Mouse (Mus musculus) liver, postnatal 0 days (tissue): ENCODE measurements around the gene Zbtb8b. TPM values are rescaled to one million over a fixed set of nuclear protein-coding genes. Genes with fewer than 3 reads are reported as not detected.
A peak's percentile ranks its signal among the peaks of the same experiment; 100 is the strongest.
"Not testable (repeated sequence)": the region's sequence is repeated elsewhere in the genome, so short reads cannot be mapped to it uniquely, and the experiment has no call there.

Experiments used
- ATAC-seq: fragments of 200-750 bp; cut with Nextera tagmentation; 2 replicates; pipeline ENCODE4 v1.8.0; 2017; ENCODE audit warnings: mild to moderate bottlenecking, moderate library complexity
- DNase-seq: peaks from one replicate; pipeline ENCODE4 v3.0.0-alpha.2; 2016
- H3K27ac ChIP-seq: fragments of 300-500 bp; sonication (generic); 2 replicates; pipeline ENCODE4 v1.5.1; 2014; ENCODE audit warnings: antibody characterized with exemption, moderate library complexity, mild to moderate bottlenecking, low read depth
- H3K27me3 ChIP-seq: fragments of 300-500 bp; sonication (generic); 2 replicates; pipeline ENCODE4 v1.6.1; 2014; ENCODE audit warnings: low read length, control low read depth, mixed read lengths; ENCODE audit not compliant: insufficient read depth
- H3K36me3 ChIP-seq: fragments of 300-500 bp; sonication (generic); replicated peaks from 2 replicates; pipeline ENCODE4 v1.6.1; 2014; ENCODE audit warnings: mild to moderate bottlenecking, control low read depth, low read length, moderate library complexity, mixed read lengths; ENCODE audit not compliant: insufficient read depth
- H3K4me1 ChIP-seq: fragments of 300-500 bp; sonication (generic); 2 replicates; pipeline ENCODE4 v1.6.1; 2014; ENCODE audit warnings: antibody characterized with exemption, mild to moderate bottlenecking, control low read depth; ENCODE audit not compliant: insufficient read depth
- H3K4me2 ChIP-seq: fragments of 300-500 bp; sonication (generic); 2 replicates; pipeline ENCODE4 v1.6.1; 2014; ENCODE audit warnings: low read depth, mild to moderate bottlenecking, low read length, moderate library complexity, mixed read lengths
- H3K4me3 ChIP-seq: fragments of 300-500 bp; sonication (generic); 2 replicates; pipeline ENCODE4 v1.5.1; 2014; ENCODE audit warnings: low read depth, low read length
- H3K9ac ChIP-seq: fragments of 300-500 bp; sonication (generic); replicated peaks from 2 replicates; pipeline ENCODE4 v1.6.1; 2014; ENCODE audit warnings: mild to moderate bottlenecking, moderate library complexity
- H3K9me3 ChIP-seq: fragments of 300-500 bp; sonication (generic); 2 replicates; pipeline ENCODE4 v1.6.1; 2016; ENCODE audit warnings: mild to moderate bottlenecking, control low read depth, low read length, mixed read lengths
- CTCF ChIP-seq: sonication (generic); IDR thresholded peaks from 2 replicates; pipeline ENCODE4 v1.5.1; 2016; ENCODE audit warnings: antibody characterized with exemption, low read depth
- EP300 ChIP-seq: IDR thresholded peaks from 2 replicates; pipeline ENCODE4 v1.6.1; 2016; ENCODE audit warnings: antibody characterized with exemption, low read depth, mild to moderate bottlenecking
- whole genome bisulfite sequencing: fragments of 180-500 bp; shearing (Covaris S2); extraction: QIAGEN DNeasy Blood & Tissue Kit; methylation state at CpG from one replicate; pipeline ENCODE4 v1.1.7; 2014; ENCODE audit not compliant: insufficient replicate concordance; 5-methylcytosine and 5-hydroxymethylcytosine counted together
- polyA plus RNA-seq: library from polyadenylated mRNA; unstranded; fragments of >200 nt; fragmentation: Nextera tagmentation; extraction: Ambion mirVana; gene quantifications from 2 replicates; pipeline ENCODE4 v1.2.1, GENCODE M21; 2015

Gene Zbtb8b
- polyA plus RNA-seq, 1 experiment from 2014 or later = 0.55 TPM

GRCm38 (mm10) chr4:129447360-129447759 lies 6.7 kb upstream of the Zbtb8b start:
- DNase-seq = no peak
- 47% methylated on average over 8 of the region's 8 CpGs for WGBS
- no peak for ATAC-seq
- Histone ChIP-seq H3K9ac (no peak overlapping the region), H3K9me3 (no peaks in the 10 kb centered on the region), H3K4me2 (no peak overlapping the region), H3K36me3 (no peaks in the 10 kb centered on the region), H3K27me3 (peaks cover 6% of the 10 kb centered on the region), H3K27ac (no peak overlapping the region), H3K4me1 (peaks cover 8% of the 10 kb centered on the region; the same call in 1 of the 2 replicates), H3K4me3 (no peak overlapping the region)
- TF ChIP-seq EP300 (no peak), CTCF (no peak)

- H3K27ac ChIP-seq = no peak overlapping the region
- ATAC-seq (no peak), DNase-seq (no peak)
- no peak overlapping the region for H3K9ac ChIP-seq
- TF ChIP-seq EP300 = no peak
- TF ChIP-seq CTCF = no peak
- no peaks in the 10 kb centered on the region for H3K9me3 ChIP-seq
- no peak overlapping the region for H3K4me2 ChIP-seq
- H3K4me3 ChIP-seq = no peak overlapping the region
- 39% methylated on average over 6 of the region's 6 CpGs for WGBS
- peaks cover 7% of the 10 kb centered on the region; the same call in 1 of the 2 replicates for H3K4me1 ChIP-seq
- H3K27me3 ChIP-seq = peaks cover 40% of the 10 kb centered on the region
- no peaks in the 10 kb centered on the region for H3K36me3 ChIP-seq
These were observed 492 bp upstream of the Zbtb8b start for GRCm38 (mm10) chr4:129441145-129441544.

GRCm38 (mm10) chr4:129418321-129418720 lies 22.3 kb downstream of the Zbtb8b start:
- DNase-seq (no peak), ATAC-seq (no peak)
- 84% methylated on average over 5 of the region's 5 CpGs for WGBS
- Histone ChIP-seq H3K9me3 (0 out of 2 replicates have a peak, but pooled peaks cover 2% of the 10 kb centered on the region), H3K27me3 (no peaks in the 10 kb centered on the region), H3K36me3 (no peaks in the 10 kb centered on the region), H3K4me2 (no peak overlapping the region), H3K4me1 (no peaks in the 10 kb centered on the region), H3K9ac (no peak overlapping the region), H3K27ac (no peak overlapping the region), H3K4me3 (no peak overlapping the region)
- TF ChIP-seq CTCF (peak; percentile 35), EP300 (no peak)

- no peak overlapping the region for H3K9ac ChIP-seq
- no peak overlapping the region for H3K27ac ChIP-seq
- peak; percentile 93 for TF ChIP-seq EP300
- no peak for TF ChIP-seq CTCF
- no peak overlapping the region for H3K4me2 ChIP-seq
- peak; percentile 61 for ATAC-seq
- H3K27me3 ChIP-seq = no peaks in the 10 kb centered on the region
- no peaks in the 10 kb centered on the region for H3K36me3 ChIP-seq
- WGBS = 44% methylated on average over 5 of the region's 5 CpGs
- DNase-seq = no peak
- no peak overlapping the region for H3K4me3 ChIP-seq
- H3K4me1 ChIP-seq = no peaks in the 10 kb centered on the region
- H3K9me3 ChIP-seq = 0 out of 2 replicates have a peak, but pooled peaks cover 2% of the 10 kb centered on the region
These were observed 24.2 kb downstream of the Zbtb8b start for GRCm38 (mm10) chr4:129416478-129416877.

- Histone ChIP-seq H3K4me1 (no peaks in the 10 kb centered on the region), H3K36me3 (no peaks in the 10 kb centered on the region), H3K4me3 (no peak overlapping the region), H3K27ac (no peak overlapping the region), H3K4me2 (no peak overlapping the region), H3K9me3 (0 out of 2 replicates have a peak, but pooled peaks cover 2% of the 10 kb centered on the region), H3K27me3 (no peaks in the 10 kb centered on the region), H3K9ac (no peak overlapping the region)
- no peak for ATAC-seq
- WGBS = 83% methylated on average over 5 of the region's 5 CpGs
- TF ChIP-seq EP300 = no peak
- peak; percentile 43 for TF ChIP-seq CTCF
- no peak for DNase-seq
These were observed 24.8 kb downstream of the Zbtb8b start for GRCm38 (mm10) chr4:129415892-129416291.

GRCm38 (mm10) chr4:129410991-129411390 lies 29.7 kb downstream of the Zbtb8b start:
- ATAC-seq (no peak), DNase-seq (no peak)
- TF ChIP-seq EP300 (no peak), CTCF (no peak)
- H3K4me2 ChIP-seq = no peak overlapping the region
- H3K4me3 ChIP-seq = no peak overlapping the region
- H3K4me1 ChIP-seq = peaks cover 4% of the 10 kb centered on the region; the same call in 1 of the 2 replicates
- no peaks in the 10 kb centered on the region for H3K36me3 ChIP-seq
- H3K9me3 ChIP-seq = 0 out of 2 replicates have a peak, but pooled peaks cover 2% of the 10 kb centered on the region
- no peak overlapping the region for H3K27ac ChIP-seq
- H3K27me3 ChIP-seq = peaks cover 2% of the 10 kb centered on the region; the same call in 1 of the 2 replicates
- H3K9ac ChIP-seq = no peak overlapping the region

- H3K9ac ChIP-seq, ATAC-seq, DNase-seq, H3K27ac ChIP-seq, H3K27me3 ChIP-seq, H3K4me1 ChIP-seq, H3K4me3 ChIP-seq, H3K36me3 ChIP-seq, H3K9me3 ChIP-seq, H3K4me2 ChIP-seq: not testable (repeated sequence)
- WGBS = 79% methylated on average over 3 of the region's 3 CpGs
These were observed 30.1 kb downstream of the Zbtb8b start for GRCm38 (mm10) chr4:129410532-129410931.
